Mouse (Mus musculus): Measurements from ENCODE around the gene Por.

GRCm38 (mm10) chr5:135705383-135705782 lies 35.5 kb downstream of the Por start:
- no peak for TF ChIP-seq EP300 (IDR thresholded peaks at IDR 0.05; ENCODE audit: low read depth in 1 of 2, low read length in 2 of 2)
- no peak for TF ChIP-seq ZC3H11A (IDR thresholded peaks at IDR 0.05; ENCODE audit: low read depth, low read length)
- no peak for TF ChIP-seq MAX (IDR thresholded peaks at IDR 0.05; ENCODE audit: low read length)
- no peak for TF ChIP-seq CTCF (IDR thresholded peaks at IDR 0.05 in 2 of 3, conservative IDR thresholded peaks at IDR 0.05 in 1 of 3; ENCODE audit: control insufficient read depth in 1 of 3, insufficient read depth in 1 of 3, low read depth in 2 of 3, low read length in 3 of 3, poor library complexity in 1 of 3, severe bottlenecking in 1 of 3)
- TF ChIP-seq JUND (IDR thresholded peaks at IDR 0.05; ENCODE audit: low read depth, low read length): no peak
- TF ChIP-seq ZKSCAN1 (IDR thresholded peaks at IDR 0.05; ENCODE audit: low read depth, low read length): no peak
- no peak for TF ChIP-seq POLR2A (IDR thresholded peaks at IDR 0.05; ENCODE audit: control insufficient read depth in 1 of 2, insufficient read depth in 1 of 2, low read depth in 1 of 2, low read length in 2 of 2, poor library complexity in 1 of 2)
- no peak for TF ChIP-seq MYB (IDR thresholded peaks at IDR 0.05; ENCODE audit: low read depth, low read length)
